Mouse (Mus musculus) frontal cortex, postnatal 14 days (tissue): ENCODE measurements at regions not wholly inside any gene's neighbourhood (a gene's known extent, or its start where the extent isn't known, plus 50 kb on each side); places are given as distances from the start of the nearest gene placed in this dataset.

Experiments
- DNase-seq, 2 experiments: peaks; one replicate each; pipeline ENCODE4 v3.0.0; 2022; ENCODE audit warnings: low spot score in 2 of 2

DNA sequence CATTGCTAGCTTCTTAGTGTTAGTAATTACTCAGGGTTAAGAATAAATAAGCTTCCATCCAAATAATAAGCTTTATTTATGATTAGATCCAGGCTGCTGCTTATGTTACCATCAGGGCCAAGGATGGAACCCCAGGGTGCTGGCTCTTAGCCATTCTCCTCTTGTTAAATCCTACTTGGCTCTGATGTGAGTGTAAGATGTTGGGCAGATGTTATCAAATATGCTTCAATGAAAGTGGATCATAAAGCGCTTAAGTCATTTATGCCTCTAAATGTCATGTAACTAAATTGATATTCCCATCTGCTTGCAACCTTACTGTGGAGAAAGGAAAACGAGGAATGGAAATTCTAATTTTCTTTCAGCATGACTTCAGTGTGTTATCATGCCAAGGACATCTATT, 426.4 kb upstream of the Lrrc4c start:
- peak in 1 of 2 experiments; percentile 10 for DNase-seq

DNA sequence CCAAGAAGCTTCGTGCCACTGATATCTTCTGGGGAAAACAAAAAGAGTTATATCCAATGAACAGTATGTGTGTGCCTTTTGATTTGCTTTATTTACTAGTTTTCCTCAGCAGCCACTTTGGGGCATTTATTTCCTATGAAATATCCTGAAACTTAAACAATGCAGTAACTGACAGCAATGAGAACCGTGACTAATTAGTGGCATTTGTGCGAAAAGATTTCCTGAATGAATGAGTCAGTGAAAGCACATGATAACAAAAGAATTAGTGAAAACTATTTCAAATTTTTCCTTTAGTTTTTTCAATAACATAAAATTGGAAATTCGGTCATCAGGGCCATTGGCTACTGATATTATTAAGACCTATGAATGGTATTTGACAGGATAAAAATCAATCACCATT, 412.9 kb upstream of the Lrrc4c start:
- DNase-seq = no peak

DNA sequence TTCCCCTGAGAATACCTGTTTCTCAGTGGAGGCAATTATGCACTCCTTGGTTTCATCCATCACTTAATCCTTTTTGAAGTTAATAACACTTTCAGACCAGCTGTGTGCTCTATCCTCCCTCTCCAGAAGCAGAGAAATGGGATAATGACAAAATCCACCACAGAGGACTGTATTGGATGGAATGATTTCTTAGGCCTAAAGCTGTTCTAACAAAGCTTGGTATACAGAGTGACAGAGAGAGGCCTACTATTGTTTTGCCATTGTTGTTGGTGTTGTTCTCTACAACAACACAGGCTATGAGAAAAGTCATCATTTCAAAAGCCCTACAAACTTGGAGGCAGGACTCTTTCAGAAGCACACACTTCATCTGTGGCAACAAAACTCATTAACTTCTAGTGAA, 408.2 kb upstream of the Lrrc4c start:
- no peak for DNase-seq

- no peak for DNase-seq
Observed at GRCm38 (mm10) chr2:95910160-95910559, 407.8 kb upstream of the Lrrc4c start.
